Comparison of ENCODE assay signal across 24 mouse cellular contexts in the genomic region with DNA sequence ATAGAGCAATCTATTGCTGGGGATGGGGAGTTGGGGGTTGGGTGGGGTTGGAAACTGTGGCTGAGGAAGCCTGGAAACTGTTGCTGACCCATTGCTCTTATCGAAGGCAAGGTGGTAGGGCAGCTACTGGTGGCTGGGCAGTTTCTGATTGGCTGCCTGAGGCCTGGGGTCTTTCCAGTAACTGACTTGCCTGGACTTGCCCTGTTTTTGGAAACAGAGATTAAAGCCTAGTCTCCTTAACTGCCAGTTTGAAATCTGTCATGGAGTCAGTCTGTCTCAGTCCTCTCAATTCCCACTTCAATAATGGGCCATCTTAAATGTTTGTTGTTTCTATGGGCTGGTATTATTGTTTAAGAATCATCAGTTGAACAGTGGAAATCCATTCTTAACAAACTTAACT.
A peak's percentile ranks its signal among the peaks of the same experiment; 100 is the strongest.
DNase-seq lines count a peak whose midpoint lies in the region; ATAC-seq and TF ChIP-seq lines count a peak whose summit lies in the region.
"Had no signal": no experiment of that assay in that cellular context is flagged by ENCODE, and none has a peak within 500 bp of the region (broad histone marks: within the 10 kb centered on the region; RNA-seq: fewer than 3 reads in every experiment).

No protein-coding gene starts in this region.

- dilution Hi-C loops in CH12.LX (cut with MboI; ENCODE audit: extremely low pct_ligation_motif_present, extremely low pct_unique_long_range_greater_than_20kb, low sequenced_read_pairs), result no loop called here

- peaks cover 4% of the 10 kb centered on the region for H3K9me3 ChIP-seq in CH12.LX (replicated peaks; ENCODE audit: low read length)
- H3K9me3 ChIP-seq in forebrain, embryonic 16.5 days (ENCODE audit: control insufficient read depth, low read length), result no peaks in the 10 kb centered on the region

- DNase-seq in heart, adult 11 months, result peak; percentile 24
- DNase-seq in heart, postnatal 25 days (ENCODE audit: low spot score), result no peak
- DNase-seq in CH12.LX (ENCODE audit: extremely low read depth) (no peak), R1 (ENCODE audit: low read depth, low spot score) (peak; percentile 12), ZHBTc4 (ENCODE audit: low read depth, low spot score) (peak; percentile 8)
- DNase-seq in adrenal gland, postnatal 4 days (ENCODE audit: low spot score in 2 of 2), result no peak
- no peak for DNase-seq in cerebellum, adult 2 months
- DNase-seq: adrenal gland, adult 2 months; adrenal gland, adult 8-10 months; adrenal gland, postnatal 10 days; adrenal gland, postnatal 14 days; adrenal gland, postnatal 25 days; adrenal gland, postnatal 36 days; B cell, adult 2 months; cerebellum, adult 11 months; cerebellum, adult 11-12 months; cerebellum, adult 18-20 months; cerebellum, adult 8-10 months; cerebellum, adult 9-10 months; cerebellum, adult 9-11 months had no signal

- intact Hi-C loops in heart, postnatal 25 days (cut with DNase I), result no loop called here

- TF ChIP-seq RAD21 in CH12.LX (IDR thresholded peaks at IDR 0.05; ENCODE audit: low read depth, low read length), result no peak

- no peak overlapping the region; the same call in 1 of the 2 replicates for H3K9ac ChIP-seq in CH12.LX (ENCODE audit: insufficient read depth, low read depth)
- H3K9ac ChIP-seq in forebrain, embryonic 16.5 days (replicated peaks; ENCODE audit: low read depth, low read length), result no peak overlapping the region

- no peak for ATAC-seq in forebrain, embryonic 16.5 days
- ATAC-seq: activated CD4-positive, CD25-positive, alpha-beta regulatory T cell, adult 4 months; CD4-positive, CD25-positive, alpha-beta regulatory T cell, adult 4 months; Patski had no signal

- H3K27me3 ChIP-seq in CH12.LX (replicated peaks), result no peaks in the 10 kb centered on the region
- no peaks in the 10 kb centered on the region for H3K27me3 ChIP-seq in cerebellum, adult 2 months (ENCODE audit: control insufficient read depth, insufficient read depth, low read length)
- H3K27me3 ChIP-seq in forebrain, embryonic 16.5 days (replicated peaks; ENCODE audit: control insufficient read depth, insufficient read depth, low read length), result no peaks in the 10 kb centered on the region
- H3K27me3 ChIP-seq: Patski had no signal

- no peak for TF ChIP-seq CTCF in CH12.LX (conservative IDR thresholded peaks at IDR 0.05 in 1 of 2, IDR thresholded peaks at IDR 0.05 in 1 of 2; ENCODE audit: low read depth in 2 of 2, low read length in 2 of 2)
- TF ChIP-seq CTCF in cerebellum, adult 2 months (IDR thresholded peaks at IDR 0.05; ENCODE audit: borderline replicate concordance, insufficient read depth, low read depth, low read length), result no peak

- in situ Hi-C loops in CH12.LX (cut with MboI; ENCODE audit: low pct_ligation_motif_present, low pct_unique_long_range_greater_than_20kb, low sequenced_read_pairs), result loop anchor here (5.0 to 25.0 kb wide), 2 partner anchors 32 to 137 kb away; no protein-coding TSS in a partner anchor

- peak overlapping the region; percentile 78 for H3K27ac ChIP-seq in CH12.LX (ENCODE audit: insufficient read depth, low read depth)
- H3K27ac ChIP-seq in cerebellum, adult 2 months (ENCODE audit: insufficient read depth, low read length), result no peak overlapping the region
- no peak overlapping the region for H3K27ac ChIP-seq in forebrain, embryonic 16.5 days (ENCODE audit: low read length)

- 96% methylated on average over 1 of the region's 1 CpGs for WGBS in cerebellum, adult 2 months
- 95% methylated on average over 1 of the region's 1 CpGs for WGBS in forebrain, embryonic 16.5 days

- no peak for TF ChIP-seq POLR2A in CH12.LX (IDR thresholded peaks at IDR 0.05; ENCODE audit: low read depth, low read length)
- no peak for TF ChIP-seq POLR2A in cerebellum, adult 2 months (IDR thresholded peaks at IDR 0.05; ENCODE audit: borderline replicate concordance, insufficient read depth, low read length)

- no peak overlapping the region for H3K4me3 ChIP-seq in CH12.LX (replicated peaks in 1 of 3; ENCODE audit: low read depth in 2 of 3, low read length in 2 of 3, poor library complexity in 1 of 3)
- no peak overlapping the region for H3K4me3 ChIP-seq in cerebellum, adult 2 months (replicated peaks; ENCODE audit: insufficient read depth, low read depth, low read length)
- no peak overlapping the region for H3K4me3 ChIP-seq in forebrain, embryonic 16.5 days (replicated peaks; ENCODE audit: low read length)

- peaks cover 25% of the 10 kb centered on the region for H3K79me2 ChIP-seq in CH12.LX (replicated peaks; ENCODE audit: control insufficient read depth, extremely low read depth, insufficient read depth, poor library complexity, severe bottlenecking)

- TF ChIP-seq EP300 in CH12.LX (IDR thresholded peaks at IDR 0.05; ENCODE audit: low read length), result no peak

- H3K4me2 ChIP-seq in CH12.LX (ENCODE audit: insufficient read depth, low read depth, poor library complexity, severe bottlenecking), result peak overlapping the region; percentile 27; the same call in 1 of the 2 replicates
- H3K4me2 ChIP-seq in forebrain, embryonic 16.5 days (ENCODE audit: low read length), result no peak overlapping the region

- H3K36me3 ChIP-seq in CH12.LX (replicated peaks in 1 of 2; ENCODE audit: control insufficient read depth in 1 of 2, insufficient read depth in 1 of 2, low read length in 1 of 2), result peaks cover 6 to 69% of the 10 kb centered on the region in 2 experiments
- H3K36me3 ChIP-seq in forebrain, embryonic 16.5 days (ENCODE audit: control insufficient read depth, insufficient read depth), result no peaks in the 10 kb centered on the region

- H3K4me1 ChIP-seq in CH12.LX (ENCODE audit: control insufficient read depth in 1 of 2, insufficient read depth in 2 of 2), result peaks cover 28 to 78% of the 10 kb centered on the region in 2 experiments
- peaks cover 7% of the 10 kb centered on the region for H3K4me1 ChIP-seq in cerebellum, adult 2 months (ENCODE audit: control insufficient read depth, insufficient read depth, low read length)
- no peaks in the 10 kb centered on the region for H3K4me1 ChIP-seq in forebrain, embryonic 16.5 days (replicated peaks; ENCODE audit: control insufficient read depth, insufficient read depth, low read length)

TF ChIP-seq in CH12.LX, 34 proteins besides CTCF, POLR2A, EP300 and RAD21:
- TF ChIP-seq TCF12 (IDR thresholded peaks at IDR 0.05; ENCODE audit: low read depth, low read length) (no peak), CHD1 (IDR thresholded peaks at IDR 0.05; ENCODE audit: low read depth, low read length) (peak; percentile 94), SMC3 (IDR thresholded peaks at IDR 0.05; ENCODE audit: low read depth, low read length) (no peak), IRF4 (IDR thresholded peaks at IDR 0.05; ENCODE audit: low read depth, low read length) (peak; percentile 35; the same call in 1 of the 2 replicates)

Comparison
In these comparisons a context has a peak if more than half of its experiments do, and no peak if none do; other contexts are left out.
1. DNase-seq: peak in heart, adult 11 months (single experiment), R1 (single experiment) and ZHBTc4 (single experiment); none in heart, postnatal 25 days (single experiment), CH12.LX (single experiment), adrenal gland, postnatal 4 days (0 of 2) and cerebellum, adult 2 months (0 of 2).